Mouse (Mus musculus) colon, adult 2 months (tissue): ENCODE results near the gene Glud1. TPM values are rescaled to one million over a fixed set of nuclear protein-coding genes. Genes with fewer than 3 reads are reported as not detected.

ENCODE experiments used
- polyA plus RNA-seq: library from polyadenylated mRNA; depleted of rRNA; stranded (reverse); fragments of >200 nt; gene quantifications from 2 replicates; pipeline ENCODE4 v1.2.3, GENCODE M21; 2012; rRNA removed

The Glud1 gene
- 81.8 and 96.5 TPM in 2 replicates for polyA plus RNA-seq

GRCm38 (mm10) chr14:34310234-34310965 is at the start of gene Glud1, which contains the start of gene Shld2:
TSS of gene Glud1 (plus strand) at chr14:34310727.
TSS of gene Shld2 (minus strand) at chr14:34310493.

DNA sequence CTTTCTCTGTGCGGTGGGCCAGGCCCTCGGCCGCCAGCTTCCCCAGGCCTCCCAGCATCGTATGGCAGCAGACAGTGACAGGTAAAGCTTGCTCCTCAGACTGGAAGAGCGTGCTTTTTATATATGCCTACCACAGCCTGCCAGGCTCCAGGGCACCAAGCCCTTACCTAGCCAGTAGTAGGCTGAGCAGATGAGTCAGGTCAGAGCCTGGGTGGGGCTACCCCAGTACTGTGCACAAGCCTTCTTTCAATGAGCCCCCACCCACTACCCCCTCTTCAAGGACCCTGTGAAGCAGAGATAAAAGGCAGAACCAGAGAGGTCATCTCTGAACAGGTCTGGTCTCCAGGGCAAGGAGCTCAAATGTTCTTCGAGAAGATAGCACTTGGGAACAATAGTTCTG is 44.8 kb downstream of the Glud1 start, which contains the start of gene Fam25c:
TSS of gene Fam25c (minus strand) at position 133 of the 400 bp plus-strand sequence.

DNA sequence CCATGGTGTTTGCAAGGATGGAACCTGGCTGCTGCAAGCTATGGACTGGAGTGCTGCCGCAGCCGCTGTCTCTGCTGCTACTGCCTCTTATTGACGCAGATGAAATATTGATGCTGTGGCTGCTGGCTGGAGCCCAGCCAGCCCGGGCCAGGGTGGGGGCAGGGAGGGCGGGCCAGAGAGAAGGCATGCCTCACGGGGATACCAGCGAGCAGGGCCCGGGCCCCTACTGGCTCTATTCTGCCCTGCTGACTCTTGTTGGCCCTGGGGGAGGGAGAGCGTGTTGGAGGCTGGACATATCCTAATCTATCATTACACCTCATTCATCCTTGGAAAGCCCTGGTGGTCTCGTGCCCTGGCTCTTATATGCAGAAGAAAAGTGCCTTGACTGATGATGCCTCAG is 64.0 kb downstream of the Glud1 start, which contains the start of gene Sncg:
TSS of gene Sncg (minus strand) at position 213 of the 400 bp plus-strand sequence.

DNA sequence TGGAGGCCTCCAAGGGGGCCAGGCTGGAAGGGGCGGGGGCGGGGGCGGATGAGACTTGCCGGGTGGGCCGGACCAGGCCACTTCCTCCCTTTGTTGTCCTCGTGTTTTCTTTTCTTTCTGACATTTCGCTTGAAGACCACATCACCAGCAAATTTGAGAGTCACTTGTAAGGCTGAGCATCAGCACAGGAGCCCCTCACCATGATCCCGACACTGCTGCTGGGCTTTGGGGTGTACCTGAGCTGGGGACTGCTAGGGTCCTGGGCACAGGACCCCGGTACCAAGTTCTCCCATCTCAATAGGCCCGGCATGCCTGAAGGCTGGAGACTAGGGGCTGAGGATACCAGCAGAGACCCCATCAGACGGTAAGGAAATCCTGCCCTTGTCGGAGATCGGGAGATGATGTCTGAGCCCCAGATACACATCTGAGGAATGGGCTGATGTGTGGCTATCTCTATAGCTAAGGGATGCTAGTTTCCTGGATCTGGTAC is 64.9 kb downstream of the Glud1 start, which contains the start of gene Mmrn2:
TSS of gene Mmrn2 (plus strand) at position 51 of the 490 bp plus-strand sequence.

Other genes starting within 250 kb of the Glud1 start
- gene Anxa8, start 224.7 kb upstream of the Glud1 start, polyA plus RNA-seq: 13.3 and 18.1 TPM in 2 replicates
- 1.6 and 2.0 TPM in 2 replicates for gene A630023A22Rik, start 208.0 kb upstream of the Glud1 start, polyA plus RNA-seq
- 5.6 and 8.7 TPM in 2 replicates for gene Npy4r, start 158.2 kb upstream of the Glud1 start, polyA plus RNA-seq
- 0.09 and 0.28 TPM in 2 replicates for gene Gprin2, start 109.1 kb upstream of the Glud1 start, polyA plus RNA-seq
- 3.3 and 3.8 TPM in 2 replicates for gene Syt15, start 91.1 kb upstream of the Glud1 start, polyA plus RNA-seq
- gene Shld2, start 234 bp upstream of the Glud1 start, polyA plus RNA-seq: 1.0 and 1.6 TPM in 2 replicates
- 0.44 TPM in 1 of 2 replicates, not detected in the other for gene Fam25c, start 44.7 kb downstream of the Glud1 start, polyA plus RNA-seq
- gene Sncg, start 64.1 kb downstream of the Glud1 start, polyA plus RNA-seq: 16.8 and 17.8 TPM in 2 replicates
- gene Mmrn2, start 64.7 kb downstream of the Glud1 start, polyA plus RNA-seq: 6.9 and 8.0 TPM in 2 replicates
- 5.0 and 7.4 TPM in 2 replicates for gene Bmpr1a, start 192.6 kb downstream of the Glud1 start, polyA plus RNA-seq
- gene 9230112D13Rik, start 212.1 kb downstream of the Glud1 start, polyA plus RNA-seq: not detected in 2 replicates